Mouse (Mus musculus) heart, postnatal 0 days (tissue): ENCODE data around the gene Inpp5b. TPM values are rescaled to one million over a fixed set of nuclear protein-coding genes. Genes with fewer than 3 reads are reported as not detected.

ENCODE experiments used
- ATAC-seq: fragments of 200-750 bp; cut with Nextera tagmentation; 2 replicates; pipeline ENCODE4 v1.8.0; 2017; ENCODE audit warnings: low read depth, moderate number of reproducible peaks, moderate library complexity; ENCODE audit not compliant: insufficient read depth
- DNase-seq: peaks from one replicate; pipeline ENCODE4 v3.0.0-alpha.2; 2016; ENCODE audit warnings: low spot score
- H3K27ac ChIP-seq: fragments of 300-500 bp; sonication (generic); 2 replicates; pipeline ENCODE4 v1.5.1; 2014; ENCODE audit warnings: low read depth, mild to moderate bottlenecking
- H3K27me3 ChIP-seq: fragments of 300-500 bp; sonication (generic); 2 replicates; pipeline ENCODE4 v1.6.1; 2014; ENCODE audit warnings: low read length, mixed read lengths; ENCODE audit not compliant: control insufficient read depth, insufficient read depth
- H3K36me3 ChIP-seq: fragments of 300-500 bp; sonication (generic); replicated peaks from 2 replicates; pipeline ENCODE4 v1.6.1; 2014; ENCODE audit warnings: low read length, mixed read lengths; ENCODE audit not compliant: control insufficient read depth, insufficient read depth
- H3K4me1 ChIP-seq: fragments of 300-500 bp; sonication (generic); 2 replicates; pipeline ENCODE4 v1.6.1; 2014; ENCODE audit warnings: antibody characterized with exemption; ENCODE audit not compliant: control insufficient read depth, insufficient read depth
- H3K4me2 ChIP-seq: fragments of 300-500 bp; sonication (generic); 2 replicates; pipeline ENCODE4 v1.6.1; 2014; ENCODE audit warnings: low read depth, mild to moderate bottlenecking, low read length, moderate library complexity
- H3K4me3 ChIP-seq: fragments of 300-500 bp; sonication (generic); 2 replicates; pipeline ENCODE4 v1.5.1; 2014; ENCODE audit warnings: low read depth, low read length
- H3K9ac ChIP-seq: fragments of 300-500 bp; sonication (generic); replicated peaks from 2 replicates; pipeline ENCODE4 v1.6.1; 2014; ENCODE audit warnings: low read depth, low read length, mixed read lengths
- H3K9me3 ChIP-seq: fragments of 300-500 bp; sonication (generic); replicated peaks from 2 replicates; pipeline ENCODE4 v1.6.1; 2016; ENCODE audit warnings: low read length; ENCODE audit not compliant: control insufficient read depth
- CTCF ChIP-seq: IDR thresholded peaks from 2 replicates; pipeline ENCODE4 v1.5.1; 2016; ENCODE audit warnings: antibody characterized with exemption, control low read depth, low read depth
- EP300 ChIP-seq: IDR thresholded peaks from 2 replicates; pipeline ENCODE4 v1.6.1; 2016; ENCODE audit warnings: antibody characterized with exemption, low read depth
- WGBS: fragments of 180-500 bp; shearing (Covaris S2); extraction: QIAGEN DNeasy Blood & Tissue Kit; methylation state at CpG from one replicate; pipeline ENCODE4 v1.1.7; 2014; 5-methylcytosine and 5-hydroxymethylcytosine counted together
- polyA plus RNA-seq: library from polyadenylated mRNA; unstranded; fragments of >200 nt; fragmentation: Nextera tagmentation; extraction: Ambion mirVana; gene quantifications from 2 replicates; pipeline ENCODE4 v1.2.1, GENCODE M21; 2015
- total RNA-seq: library from RNA; depleted of rRNA; stranded (reverse); fragments of >200 nt; gene quantifications from 2 replicates; pipeline ENCODE4 v1.2.3, GENCODE M21; 2014; ENCODE audit warnings: low replicate concordance

Gene Inpp5b
- total and polyA plus RNA-seq, 2 experiments from 2014 or later = 8.2 to 10.4 TPM

DNA sequence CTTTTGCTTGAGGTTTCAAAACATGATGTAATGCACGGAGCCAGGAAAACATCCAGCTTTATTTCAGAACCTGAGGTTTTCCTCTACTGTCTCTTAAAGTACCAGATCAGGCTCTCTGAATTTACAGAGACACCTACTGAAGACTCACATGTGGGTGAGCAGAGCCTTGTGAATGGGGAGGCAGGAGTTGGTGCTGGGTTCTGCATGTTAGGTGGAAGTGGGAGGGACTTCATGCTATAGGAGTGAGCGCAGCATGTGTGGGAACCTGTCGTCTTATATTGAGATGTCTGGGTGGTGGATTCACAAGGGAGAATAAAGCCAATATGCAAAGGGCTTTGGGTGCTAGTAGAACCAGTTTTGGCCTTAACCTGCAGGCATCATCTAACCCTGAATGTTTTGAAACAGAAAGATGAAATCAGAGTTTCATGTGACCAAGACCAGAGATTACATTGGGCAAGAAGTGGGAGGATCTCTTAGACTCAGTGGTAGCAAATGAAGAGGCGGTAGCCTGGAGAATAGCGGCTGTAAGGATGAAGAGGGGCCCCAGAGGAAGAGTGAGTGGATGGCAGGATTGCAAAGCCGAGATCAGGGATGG lies 21.3 kb downstream of the Inpp5b start:
- TF ChIP-seq CTCF (no peak), EP300 (no peak)
- DNase-seq = no peak
- H3K9ac ChIP-seq = no peak overlapping the region
- H3K4me3 ChIP-seq = no peak overlapping the region
- H3K9me3 ChIP-seq = no peaks in the 10 kb centered on the region
- H3K4me2 ChIP-seq = no peak overlapping the region
- no peak for ATAC-seq
- H3K36me3 ChIP-seq = no peaks in the 10 kb centered on the region; the same call in 1 of the 2 replicates
- peaks cover 10% of the 10 kb centered on the region for H3K4me1 ChIP-seq
- 83% methylated on average over 6 of the region's 6 CpGs for WGBS
- no peaks in the 10 kb centered on the region for H3K27me3 ChIP-seq
- H3K27ac ChIP-seq = no peak overlapping the region

DNA sequence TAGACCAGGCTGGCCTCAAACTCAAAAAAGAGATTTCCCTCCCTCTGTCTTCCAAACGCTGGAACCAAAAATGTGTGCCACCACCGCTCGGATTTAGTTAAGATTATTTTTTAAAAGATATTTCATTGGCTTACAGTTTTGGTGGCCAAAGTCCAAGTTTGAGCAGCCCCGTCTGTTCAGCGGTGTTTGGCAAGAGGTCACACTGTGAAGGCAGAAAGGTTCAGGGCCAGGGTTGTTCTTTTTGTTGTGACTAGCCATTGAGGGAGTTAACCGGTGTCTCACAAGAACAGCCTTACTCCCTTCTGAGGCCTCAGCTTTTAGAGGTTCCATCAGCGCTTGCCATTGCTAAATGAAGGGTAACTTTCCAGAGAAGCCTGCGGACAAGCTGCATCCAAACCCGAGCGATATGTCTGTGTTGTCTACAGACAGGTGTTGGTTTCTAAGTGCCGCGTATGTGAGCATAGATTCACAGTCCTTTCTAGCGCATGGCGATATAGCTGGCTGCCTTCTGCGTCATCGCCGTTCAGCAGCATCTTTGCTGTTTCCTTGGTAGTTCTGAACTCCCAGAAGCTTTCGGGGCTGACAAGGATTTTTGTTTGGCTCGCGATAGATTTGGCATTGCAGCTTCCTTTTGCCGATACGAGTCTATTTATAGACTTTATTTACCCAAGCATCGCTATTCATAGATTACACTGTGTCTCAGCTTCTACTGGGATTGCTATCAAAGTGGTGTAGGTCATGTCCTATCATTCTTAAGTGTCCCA lies 24.3 kb downstream of the Inpp5b start:
- H3K4me2 ChIP-seq = 0 out of 2 replicates have a peak overlapping the region, but pooled peaks have one; percentile 13
- H3K27me3 ChIP-seq = no peaks in the 10 kb centered on the region
- no peaks in the 10 kb centered on the region for H3K36me3 ChIP-seq
- H3K4me1 ChIP-seq = peaks cover 10% of the 10 kb centered on the region
- H3K9me3 ChIP-seq = no peaks in the 10 kb centered on the region
- DNase-seq (no peak), ATAC-seq (no peak)
- H3K9ac ChIP-seq = no peak overlapping the region
- 50% methylated on average over 23 of the region's 23 CpGs for WGBS
- TF ChIP-seq CTCF (no peak), EP300 (no peak)
- H3K4me3 ChIP-seq = no peak overlapping the region
- peak overlapping the region; percentile 44 for H3K27ac ChIP-seq

DNA sequence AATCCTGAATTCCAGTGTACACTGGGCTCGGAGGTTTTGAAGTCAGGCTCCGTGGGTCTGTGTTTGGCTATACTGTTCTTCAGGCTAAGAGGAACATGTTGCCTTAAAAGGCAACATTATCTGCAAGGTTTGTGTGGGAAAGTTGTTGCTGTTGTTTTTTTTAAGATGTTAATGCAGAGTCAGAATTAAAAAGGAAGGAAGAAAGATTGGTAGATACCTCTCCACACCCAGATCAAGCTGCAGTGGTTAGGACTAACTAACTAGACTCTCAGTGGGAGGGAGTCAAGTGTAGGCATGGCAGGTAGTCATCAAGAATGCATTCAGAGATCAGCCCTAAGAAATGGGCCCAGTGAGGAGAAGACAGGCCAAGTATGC lies 24.9 kb downstream of the Inpp5b start:
- ATAC-seq = 0 out of 2 replicates have a peak, but pooled peaks have one; percentile 30
- H3K27me3 ChIP-seq = no peaks in the 10 kb centered on the region
- no peaks in the 10 kb centered on the region for H3K9me3 ChIP-seq
- peaks cover 10% of the 10 kb centered on the region for H3K4me1 ChIP-seq
- 0 out of 2 replicates have a peak overlapping the region, but pooled peaks have one; percentile 13 for H3K4me2 ChIP-seq
- WGBS = 16% methylated on average over 2 of the region's 2 CpGs
- no peak for DNase-seq
- H3K9ac ChIP-seq = no peak overlapping the region
- TF ChIP-seq EP300 (no peak), CTCF (no peak)
- peak overlapping the region; percentile 44 for H3K27ac ChIP-seq
- H3K4me3 ChIP-seq = no peak overlapping the region
- no peaks in the 10 kb centered on the region for H3K36me3 ChIP-seq

GRCm38 (mm10) chr4:124768963-124769591 lies 27.4 kb downstream of the Inpp5b start:
- H3K27me3 ChIP-seq = no peaks in the 10 kb centered on the region
- no peak overlapping the region for H3K4me2 ChIP-seq
- H3K27ac ChIP-seq = no peak overlapping the region
- no peak for TF ChIP-seq EP300
- no peak for TF ChIP-seq CTCF
- no peaks in the 10 kb centered on the region for H3K9me3 ChIP-seq
- peaks cover 10% of the 10 kb centered on the region for H3K4me1 ChIP-seq
- no peak overlapping the region for H3K9ac ChIP-seq
- H3K4me3 ChIP-seq = no peak overlapping the region
- 62% methylated on average over 13 of the region's 13 CpGs for WGBS
- no peak for ATAC-seq
- no peaks in the 10 kb centered on the region for H3K36me3 ChIP-seq
- no peak for DNase-seq

GRCm38 (mm10) chr4:124770624-124771023 lies 29.0 kb downstream of the Inpp5b start:
- ATAC-seq (no peak), DNase-seq (no peak)
- no peak for TF ChIP-seq EP300
- no peak for TF ChIP-seq CTCF
- no peaks in the 10 kb centered on the region for H3K27me3 ChIP-seq
- peaks cover 10% of the 10 kb centered on the region for H3K4me1 ChIP-seq
- no peak overlapping the region for H3K27ac ChIP-seq
- no peaks in the 10 kb centered on the region for H3K9me3 ChIP-seq
- 66% methylated on average over 5 of the region's 5 CpGs for WGBS
- no peak overlapping the region for H3K4me2 ChIP-seq
- no peak overlapping the region for H3K4me3 ChIP-seq
- H3K36me3 ChIP-seq = no peaks in the 10 kb centered on the region
- no peak overlapping the region for H3K9ac ChIP-seq
